Mouse (Mus musculus) neural tube, embryonic 11.5 days (tissue): ENCODE data around the gene Mfsd8. TPM values are rescaled to one million over a fixed set of nuclear protein-coding genes. Genes with fewer than 3 reads are reported as not detected.

Experiments
- polyA plus RNA-seq: library from polyadenylated mRNA; unstranded; fragments of >200 nt; fragmentation: Nextera tagmentation; extraction: Ambion mirVana; gene quantifications from 2 replicates; pipeline ENCODE4 v1.2.1, GENCODE M21; 2014

Mfsd8 gene
- polyA plus RNA-seq, 1 experiment from 2014 or later, result 7.7 TPM

Other genes starting within 250 kb of the Mfsd8 start
- gene Slc25a31, start 138.0 kb downstream of the Mfsd8 start, polyA plus RNA-seq, result 0.24 and 0.32 TPM in 2 replicates
- 50.8 and 63.1 TPM in 2 replicates for gene Hspa4l, start 102.4 kb downstream of the Mfsd8 start, polyA plus RNA-seq
- 61.3 and 63.5 TPM in 2 replicates for gene Plk4, start 46.9 kb downstream of the Mfsd8 start, polyA plus RNA-seq
- 5.1 and 6.4 TPM in 2 replicates for gene Abhd18, start 84 bp upstream of the Mfsd8 start, polyA plus RNA-seq
- gene 1700034I23Rik, start 55.7 kb upstream of the Mfsd8 start, polyA plus RNA-seq, result 0.30 TPM in 1 of 2 replicates, not detected in the other
- 2.3 and 3.7 TPM in 2 replicates for gene Larp1b, start 102.9 kb upstream of the Mfsd8 start, polyA plus RNA-seq
- 27.6 and 29.5 TPM in 2 replicates for gene Pgrmc2, start 236.2 kb upstream of the Mfsd8 start, polyA plus RNA-seq